Mouse (Mus musculus): ENCODE results near the gene Fbxo2. TPM values are rescaled to one million over a fixed set of nuclear protein-coding genes. Genes with fewer than 3 reads are reported as not detected.

Fbxo2 gene
- total RNA-seq, 1 experiment: 16.5 TPM

- Histone ChIP-seq H3K36me3 (ENCODE audit: control insufficient read depth, insufficient read depth, low read length, poor library complexity, severe bottlenecking) (no peaks in the 10 kb centered on the region), H3K4me1 (ENCODE audit: control insufficient read depth in 2 of 2, insufficient read depth in 2 of 2, low read length in 2 of 2, poor library complexity in 1 of 2) (0 out of 4 replicates have a peak, but pooled peaks cover 0 to 3% of the 10 kb centered on the region in 2 experiments), H3K27ac (ENCODE audit: insufficient read depth, low read depth, low read length, poor library complexity, severe bottlenecking) (no peak overlapping the region), H3K4me3 (ENCODE audit: insufficient read depth in 1 of 2, low read depth in 1 of 2, low read length in 2 of 2, poor library complexity in 1 of 2, severe bottlenecking in 1 of 2) (no peak overlapping the region), H3K9ac (ENCODE audit: insufficient read depth, low read depth, low read length, poor library complexity, severe bottlenecking) (no peak overlapping the region), H3K9me3 (ENCODE audit: control insufficient read depth, insufficient read depth, low read depth, low read length) (no peaks in the 10 kb centered on the region)
- in situ Hi-C loops (cut with MboI; ENCODE audit: low sequenced_read_pairs in 2 of 2, unreplicated experiment in 2 of 2): no loop called here
- no peak for TF ChIP-seq CHD2 (IDR thresholded peaks at IDR 0.05; ENCODE audit: low read depth, low read length)
- no peak for TF ChIP-seq ZC3H11A (IDR thresholded peaks at IDR 0.05; ENCODE audit: borderline replicate concordance, low read depth, low read length)
- TF ChIP-seq ZNF384 (IDR thresholded peaks at IDR 0.05; ENCODE audit: low read depth, low read length): no peak
- no peak for TF ChIP-seq HCFC1 (IDR thresholded peaks at IDR 0.05; ENCODE audit: borderline replicate concordance, insufficient read depth, low read length)
- TF ChIP-seq MAFK (IDR thresholded peaks at IDR 0.05; ENCODE audit: insufficient read depth, low read depth, low read length): no peak
- DNase-seq (ENCODE audit: low read depth, low spot score): no peak
These were observed 22.9 kb upstream of the Fbxo2 start for GRCm38 (mm10) chr4:148137503-148137902.

- no peaks in the 10 kb centered on the region for H3K9me3 ChIP-seq (ENCODE audit: control insufficient read depth, insufficient read depth, low read depth, low read length)
- peaks cover 11% of the 10 kb centered on the region; the same call in 1 of the 2 replicates for H3K36me3 ChIP-seq (ENCODE audit: control insufficient read depth, insufficient read depth, low read length, poor library complexity, severe bottlenecking)
- in situ Hi-C loops (cut with MboI; ENCODE audit: low sequenced_read_pairs in 2 of 2, unreplicated experiment in 2 of 2): no loop called here
- H3K4me3 ChIP-seq (ENCODE audit: insufficient read depth in 1 of 2, low read depth in 1 of 2, low read length in 2 of 2, poor library complexity in 1 of 2, severe bottlenecking in 1 of 2): peak overlapping the region; percentile 95 to 98
- H3K4me1 ChIP-seq (ENCODE audit: control insufficient read depth in 2 of 2, insufficient read depth in 2 of 2, low read length in 2 of 2, poor library complexity in 1 of 2): 0 out of 4 replicates have a peak, but pooled peaks cover 0 to 3% of the 10 kb centered on the region in 2 experiments
- DNase-seq (ENCODE audit: low read depth, low spot score): no peak
- H3K27ac ChIP-seq (ENCODE audit: insufficient read depth, low read depth, low read length, poor library complexity, severe bottlenecking): no peak overlapping the region
- H3K9ac ChIP-seq (ENCODE audit: insufficient read depth, low read depth, low read length, poor library complexity, severe bottlenecking): peak overlapping the region; percentile 47; the same call in 1 of the 2 replicates
- peak; percentile 37; the same call in 1 of the 2 replicates for TF ChIP-seq ZNF384 (IDR thresholded peaks at IDR 0.05; ENCODE audit: low read depth, low read length)
- TF ChIP-seq HCFC1 (IDR thresholded peaks at IDR 0.05; ENCODE audit: borderline replicate concordance, insufficient read depth, low read length): no peak
These were observed 20.7 kb upstream of the Fbxo2 start for GRCm38 (mm10) chr4:148139767-148140097.

- peak overlapping the region; percentile 92 for H3K9ac ChIP-seq (ENCODE audit: insufficient read depth, low read depth, low read length, poor library complexity, severe bottlenecking)
- peak; percentile 95 for DNase-seq (ENCODE audit: low read depth, low spot score)
- peak overlapping the region; percentile 95 to 98 for H3K4me3 ChIP-seq (ENCODE audit: insufficient read depth in 1 of 2, low read depth in 1 of 2, low read length in 2 of 2, poor library complexity in 1 of 2, severe bottlenecking in 1 of 2)
- in situ Hi-C loops (cut with MboI; ENCODE audit: low sequenced_read_pairs in 2 of 2, unreplicated experiment in 2 of 2): no loop called here
- H3K27ac ChIP-seq (ENCODE audit: insufficient read depth, low read depth, low read length, poor library complexity, severe bottlenecking): peak overlapping the region; percentile 65
- no peak for TF ChIP-seq ZC3H11A (IDR thresholded peaks at IDR 0.05; ENCODE audit: borderline replicate concordance, low read depth, low read length)
- TF ChIP-seq ZNF384 (IDR thresholded peaks at IDR 0.05; ENCODE audit: low read depth, low read length): no peak
- no peak for TF ChIP-seq CHD2 (IDR thresholded peaks at IDR 0.05; ENCODE audit: low read depth, low read length)
- no peak for TF ChIP-seq MAFK (IDR thresholded peaks at IDR 0.05; ENCODE audit: insufficient read depth, low read depth, low read length)
- no peak; the same call in 1 of the 2 replicates for TF ChIP-seq HCFC1 (IDR thresholded peaks at IDR 0.05; ENCODE audit: borderline replicate concordance, insufficient read depth, low read length)
- 0 out of 4 replicates have a peak, but pooled peaks cover 0 to 3% of the 10 kb centered on the region in 2 experiments for H3K4me1 ChIP-seq (ENCODE audit: control insufficient read depth in 2 of 2, insufficient read depth in 2 of 2, low read length in 2 of 2, poor library complexity in 1 of 2)
- H3K36me3 ChIP-seq (ENCODE audit: control insufficient read depth, insufficient read depth, low read length, poor library complexity, severe bottlenecking): peaks cover 16% of the 10 kb centered on the region
- no peaks in the 10 kb centered on the region for H3K9me3 ChIP-seq (ENCODE audit: control insufficient read depth, insufficient read depth, low read depth, low read length)
These were observed 20.1 kb upstream of the Fbxo2 start for GRCm38 (mm10) chr4:148140098-148141011.

- H3K4me1 ChIP-seq (ENCODE audit: control insufficient read depth in 2 of 2, insufficient read depth in 2 of 2, low read length in 2 of 2, poor library complexity in 1 of 2): peaks cover under 1 to 3% of the 10 kb centered on the region in 2 experiments; a peak in 1 of 4 replicates
- H3K4me3 ChIP-seq (ENCODE audit: insufficient read depth in 1 of 2, low read depth in 1 of 2, low read length in 2 of 2, poor library complexity in 1 of 2, severe bottlenecking in 1 of 2): no peak overlapping the region
- TF ChIP-seq ZNF384 (IDR thresholded peaks at IDR 0.05; ENCODE audit: low read depth, low read length) (no peak), CHD2 (IDR thresholded peaks at IDR 0.05; ENCODE audit: low read depth, low read length) (no peak), MAFK (IDR thresholded peaks at IDR 0.05; ENCODE audit: insufficient read depth, low read depth, low read length) (no peak), HCFC1 (IDR thresholded peaks at IDR 0.05; ENCODE audit: borderline replicate concordance, insufficient read depth, low read length) (no peak), ZC3H11A (IDR thresholded peaks at IDR 0.05; ENCODE audit: borderline replicate concordance, low read depth, low read length) (no peak)
- H3K27ac ChIP-seq (ENCODE audit: insufficient read depth, low read depth, low read length, poor library complexity, severe bottlenecking): no peak overlapping the region
- no peaks in the 10 kb centered on the region for H3K9me3 ChIP-seq (ENCODE audit: control insufficient read depth, insufficient read depth, low read depth, low read length)
- H3K9ac ChIP-seq (ENCODE audit: insufficient read depth, low read depth, low read length, poor library complexity, severe bottlenecking): no peak overlapping the region
- no peak for DNase-seq (ENCODE audit: low read depth, low spot score)
- H3K36me3 ChIP-seq (ENCODE audit: control insufficient read depth, insufficient read depth, low read length, poor library complexity, severe bottlenecking): peaks cover 39% of the 10 kb centered on the region
- in situ Hi-C loops (cut with MboI; ENCODE audit: low sequenced_read_pairs in 2 of 2, unreplicated experiment in 2 of 2): no loop called here
These were observed 16.7 kb upstream of the Fbxo2 start for GRCm38 (mm10) chr4:148143721-148144120.

Measured in ES-E14 (cell line).